Comparison of ENCODE assay signal across 9 mouse cellular contexts in the genomic region with DNA sequence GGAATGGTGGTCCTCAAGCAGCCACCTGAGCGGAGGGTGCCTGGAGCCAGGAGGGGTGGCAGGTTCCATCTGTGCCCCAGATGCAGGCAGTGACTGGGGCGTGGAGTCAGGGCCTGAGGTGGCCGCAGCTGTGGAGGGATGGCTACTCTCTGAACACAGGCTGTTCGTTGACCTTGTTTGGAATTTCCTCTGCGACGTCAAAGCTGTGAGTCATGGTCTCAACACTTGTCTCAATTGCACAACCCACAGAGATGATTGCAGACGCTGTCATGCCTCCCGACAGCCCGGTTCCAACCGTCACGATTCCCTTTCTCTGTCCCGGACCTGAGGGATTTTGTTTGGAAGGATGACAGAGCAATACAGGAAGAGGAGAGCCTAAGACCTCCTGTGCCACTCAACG. TPM values are rescaled to one million over a fixed set of nuclear protein-coding genes. Genes with fewer than 3 reads are reported as not detected.
A peak's percentile ranks its signal among the peaks of the same experiment; 100 is the strongest.
DNase-seq lines count a peak whose midpoint lies in the region; ATAC-seq and TF ChIP-seq lines count a peak whose summit lies in the region.
"Had no signal": no experiment of that assay in that cellular context is flagged by ENCODE, and none has a peak within 500 bp of the region (broad histone marks: within the 10 kb centered on the region; RNA-seq: fewer than 3 reads in every experiment).

No protein-coding gene starts in this region.

- H3K4me2 ChIP-seq in intestine, embryonic 16.5 days (ENCODE audit: low read depth, low read length) = peak overlapping the region; percentile 9; the same call in 1 of the 2 replicates
- H3K4me2 ChIP-seq: liver, embryonic 13.5 days had no signal

- no peaks in the 10 kb centered on the region for H3K9me3 ChIP-seq in intestine, embryonic 16.5 days (ENCODE audit: control insufficient read depth, low read length)
- H3K9me3 ChIP-seq: liver, embryonic 13.5 days had no signal

- no peak for TF ChIP-seq CTCF in C2C12 (IDR thresholded peaks at IDR 0.05; ENCODE audit: control insufficient read depth, insufficient read depth, insufficient read length)
- no peak for TF ChIP-seq CTCF in gastrocnemius, adult 2 months (IDR thresholded peaks at IDR 0.05)

- intact Hi-C loops in gastrocnemius, adult 2 months (cut with DNase I) = no loop called here

- no peaks in the 10 kb centered on the region for H3K27me3 ChIP-seq in C2C12 (ENCODE audit: control insufficient read depth, insufficient read depth, insufficient read length)
- no peaks in the 10 kb centered on the region for H3K27me3 ChIP-seq in intestine, embryonic 16.5 days (replicated peaks; ENCODE audit: control insufficient read depth, insufficient read depth, low read length)

- no peak overlapping the region for H3K9ac ChIP-seq in intestine, embryonic 16.5 days (ENCODE audit: low read depth, low read length)
- H3K9ac ChIP-seq: liver, embryonic 13.5 days had no signal

- WGBS in intestine, embryonic 16.5 days = 41% methylated on average over 13 of the region's 13 CpGs
- 15% methylated on average over 13 of the region's 13 CpGs for WGBS in macrophage (ENCODE audit: missing documents)

- H3K4me3 ChIP-seq in C2C12 (ENCODE audit: insufficient read depth, poor library complexity, severe bottlenecking) (no peak overlapping the region), macrophage (ENCODE audit: inconsistent target) (no peak overlapping the region)
- H3K4me3 ChIP-seq in gastrocnemius, adult 2 months = peak overlapping the region; percentile 52
- no peak overlapping the region for H3K4me3 ChIP-seq in intestine, embryonic 16.5 days (ENCODE audit: low read length)
- H3K4me3 ChIP-seq: liver, embryonic 13.5 days had no signal

- H3K4me1 ChIP-seq in intestine, embryonic 16.5 days (ENCODE audit: control insufficient read depth, insufficient read depth, low read length) = no peaks in the 10 kb centered on the region; the same call in 1 of the 2 replicates

- H3K79me2 ChIP-seq in C2C12 (ENCODE audit: control insufficient read depth, insufficient read depth) (no peaks in the 10 kb centered on the region), macrophage (ENCODE audit: inconsistent target) (no peaks in the 10 kb centered on the region)

- H3ac ChIP-seq in C2C12 (ENCODE audit: control insufficient read depth, insufficient read length, low read depth) = peak overlapping the region; percentile 19

- no peaks in the 10 kb centered on the region for H3K79me3 ChIP-seq in C2C12 (ENCODE audit: low read depth)

- peak; percentile 67 for ATAC-seq in intestine, embryonic 16.5 days

- peak; percentile 90 for DNase-seq in 3134 (ENCODE audit: extremely low read depth, insufficient read length, low spot score)
- DNase-seq in gastrocnemius, adult 2 months = peak; percentile 74
- no peak for DNase-seq in natural killer cell, adult 2 months (ENCODE audit: low spot score in 2 of 2)
- DNase-seq in thymus, postnatal 10 days (ENCODE audit: low spot score in 2 of 2) = no peak
- DNase-seq in cerebellum, adult 11-12 months = no peak
- DNase-seq: liver, embryonic 13.5 days had no signal

- H3K27ac ChIP-seq in gastrocnemius, adult 2 months = peak overlapping the region; percentile 76
- no peak overlapping the region for H3K27ac ChIP-seq in intestine, embryonic 16.5 days (ENCODE audit: low read length)
- H3K27ac ChIP-seq in macrophage = peak overlapping the region; percentile 21; the same call in 1 of the 2 replicates
- H3K27ac ChIP-seq: liver, embryonic 13.5 days had no signal

- no peaks in the 10 kb centered on the region for H3K36me3 ChIP-seq in C2C12 (ENCODE audit: control insufficient read depth, insufficient read depth)
- no peaks in the 10 kb centered on the region for H3K36me3 ChIP-seq in intestine, embryonic 16.5 days (ENCODE audit: control insufficient read depth, insufficient read depth, low read length)
- no peaks in the 10 kb centered on the region for H3K36me3 ChIP-seq in macrophage (ENCODE audit: inconsistent target)
- H3K36me3 ChIP-seq: liver, embryonic 13.5 days had no signal

TF ChIP-seq in C2C12, 6 proteins besides CTCF, POLR2A, EP300 and RAD21:
- TF ChIP-seq CEBPB (IDR thresholded peaks at IDR 0.05; ENCODE audit: low read depth) (peak; percentile 96), USF1 (IDR thresholded peaks at IDR 0.05; ENCODE audit: low read depth) (no peak), FOSL1 (IDR thresholded peaks at IDR 0.05; ENCODE audit: insufficient read depth, low read length, poor library complexity, severe bottlenecking) (no peak), MYOG (IDR thresholded peaks at IDR 0.05; ENCODE audit: control insufficient read depth, extremely low read depth, insufficient read length) (no peak), MYOD1 (IDR thresholded peaks at IDR 0.05; ENCODE audit: control insufficient read depth, insufficient read length, low read depth) (peak; percentile 76), MAX (IDR thresholded peaks at IDR 0.05) (peak; percentile 35)

RNA-seq across cellular contexts. Expression of gene Id3, which starts 26.3 kb away (rescaled TPM):
- polyA plus RNA-seq in C2C12 (2012; fragmentation: generic; extraction: Trizol) (780 TPM), macrophage (2018) (0.34 to 38.1 TPM (median 3.1 TPM) in 3 replicates)
- total RNA-seq in gastrocnemius, adult 2 months (2021) = 10 to 100 TPM; 11.3 to 21.9 TPM
- polyA plus RNA-seq in intestine, embryonic 16.5 days (2015; fragmentation: Nextera tagmentation; extraction: Ambion mirVana) = 232 and 245 TPM in 2 replicates
- 100 to 1,000 TPM in 1 of 26 experiments, 10 to 100 TPM in 17, 1 to 10 TPM in 6, under 1 TPM in 1, not detected in 1; 0.79 to 106 (median 19.0) TPM for total RNA-seq in macrophage (2018; cell fraction: chromatin; rRNA removed)
- total RNA-seq in macrophage (2018; cell fraction: cytosol; rRNA removed) = 10 to 100 TPM in 15 of 26 experiments, 1 to 10 TPM in 7, under 1 TPM in 4; 0.19 to 99.1 (median 14.3) TPM
- 100 to 1,000 TPM in 6 of 26 experiments, 10 to 100 TPM in 16, 1 to 10 TPM in 2, not detected in 2; 1.7 to 296 (median 18.8) TPM for total RNA-seq in macrophage (2018; cell fraction: nucleus; rRNA removed)

RNA-seq across cellular contexts. Expression of gene E2f2, which starts 55.2 kb away (rescaled TPM):
- 11.5 TPM for polyA plus RNA-seq in C2C12 (2012; fragmentation: generic; extraction: Trizol)
- 1 to 10 TPM in 1 of 2 experiments, under 1 TPM in 1; 0.48 to 1.1 TPM for total RNA-seq in gastrocnemius, adult 2 months (2021)
- 7.5 and 9.3 TPM in 2 replicates for polyA plus RNA-seq in intestine, embryonic 16.5 days (2015; fragmentation: Nextera tagmentation; extraction: Ambion mirVana)
- total RNA-seq in macrophage (2018; cell fraction: chromatin; rRNA removed) = 1 to 10 TPM; 1.3 to 8.2 (median 3.5) TPM
- total RNA-seq in macrophage (2018; cell fraction: cytosol; rRNA removed) = 1 to 10 TPM in 22 of 26 experiments, under 1 TPM in 4; 0.38 to 2.9 (median 1.6) TPM
- 10 to 100 TPM in 1 of 26 experiments, 1 to 10 TPM in 25; 1.1 to 12.0 (median 3.1) TPM for total RNA-seq in macrophage (2018; cell fraction: nucleus; rRNA removed)
- 1.5 to 5.0 TPM (median 2.6 TPM) in 3 replicates for polyA plus RNA-seq in macrophage (2018)

Comparison
In these comparisons a context has a peak if more than half of its experiments do, and no peak if none do; other contexts are left out.
1. DNase-seq: peak in 3134 (single experiment) and gastrocnemius, adult 2 months (single experiment); none in natural killer cell, adult 2 months (0 of 2), thymus, postnatal 10 days (0 of 2) and cerebellum, adult 11-12 months (single experiment).